Mouse (Mus musculus) erythroid progenitor cell, adult 5-6 weeks (primary cell): ENCODE measurements around the gene Ppil4. TPM values are rescaled to one million over a fixed set of nuclear protein-coding genes. Genes with fewer than 3 reads are reported as not detected.

Experiments used
- ATAC-seq: replicated peaks from 2 replicates; pipeline ENCODE4 v1.8.0; 2016; ENCODE audit warnings: moderate number of reproducible peaks, mild to moderate bottlenecking, moderate TSS enrichment, inconsistent platforms; ENCODE audit not compliant: poor library complexity, low FRiP score, severe bottlenecking
- total RNA-seq, 2 experiments: library from RNA; stranded (forward) in 1 of 2; stranded (reverse) in 1 of 2; fragments of 150-400 nt in 1 of 2; fragments of 186-747, 209-891 nt in 1 of 2; gene quantifications; 2 replicates each; pipeline versions ENCODE4 v1.2.3 to v1.2.4; 2015 to 2017; ENCODE audit warnings: low replicate concordance in 2 of 2

The Ppil4 gene
- total RNA-seq, 2 experiments from 2014 or later: 36.0 to 66.4 TPM

DNA sequence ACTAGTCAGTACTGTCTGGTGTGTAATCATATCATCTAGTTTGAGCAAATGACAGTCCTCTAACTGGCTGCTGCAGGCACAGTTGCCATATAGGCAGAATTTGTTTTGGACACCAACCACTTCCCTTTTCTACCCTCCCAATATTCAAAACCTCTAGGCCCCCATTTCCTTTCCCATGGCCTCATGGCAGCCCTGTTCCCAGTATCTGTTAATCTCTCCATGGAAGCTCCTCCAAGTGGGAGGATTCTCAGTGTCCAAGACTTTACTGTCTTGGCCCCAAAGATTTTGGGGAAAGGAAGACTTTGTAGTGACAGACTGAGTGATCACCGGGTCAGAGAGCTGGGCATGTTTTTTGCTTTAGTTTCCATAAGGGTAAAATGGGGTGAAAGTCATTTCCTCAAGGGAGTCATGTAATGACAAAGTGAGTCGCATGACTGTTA lies 54.5 kb downstream of the Ppil4 start:
- ATAC-seq: no peak

DNA sequence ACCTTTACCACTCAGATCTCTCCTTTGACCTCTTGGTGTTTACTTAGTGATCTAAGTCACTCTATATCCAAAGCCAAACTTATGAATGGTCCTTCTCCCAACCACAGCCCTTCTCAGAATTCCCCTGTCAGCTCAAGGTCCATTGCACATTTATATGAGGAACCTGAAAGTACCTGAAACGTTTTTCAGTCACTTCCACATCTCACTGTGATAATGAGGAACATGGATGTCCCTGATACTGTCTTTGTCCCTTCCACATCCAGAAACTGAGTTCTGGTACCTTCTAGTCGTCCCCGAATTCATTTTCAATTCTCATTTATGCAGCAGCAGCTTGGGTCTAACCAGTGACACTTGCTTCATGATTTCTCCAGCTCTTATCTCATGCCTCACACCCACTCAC lies 59.2 kb downstream of the Ppil4 start:
- ATAC-seq: no peak

DNA sequence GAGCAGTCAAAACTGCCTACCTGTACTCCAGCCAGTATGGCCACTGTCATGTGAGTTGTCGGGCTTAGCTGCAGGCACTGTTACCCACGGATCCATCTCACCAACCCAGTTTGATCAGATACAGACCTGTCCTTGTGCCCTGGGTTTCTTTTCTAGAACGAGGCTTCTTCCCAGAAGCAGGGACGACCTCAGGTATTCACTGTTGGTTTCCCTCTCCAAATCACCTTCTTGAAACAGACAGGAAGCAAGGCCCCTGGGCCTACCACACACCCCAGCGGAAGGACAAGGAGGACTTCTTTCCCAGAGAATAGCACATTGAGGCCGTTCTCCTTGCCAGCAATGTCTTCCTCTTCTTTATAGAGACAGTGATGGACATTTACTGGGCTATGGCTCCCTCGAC lies 67.8 kb downstream of the Ppil4 start:
- ATAC-seq: no peak

DNA sequence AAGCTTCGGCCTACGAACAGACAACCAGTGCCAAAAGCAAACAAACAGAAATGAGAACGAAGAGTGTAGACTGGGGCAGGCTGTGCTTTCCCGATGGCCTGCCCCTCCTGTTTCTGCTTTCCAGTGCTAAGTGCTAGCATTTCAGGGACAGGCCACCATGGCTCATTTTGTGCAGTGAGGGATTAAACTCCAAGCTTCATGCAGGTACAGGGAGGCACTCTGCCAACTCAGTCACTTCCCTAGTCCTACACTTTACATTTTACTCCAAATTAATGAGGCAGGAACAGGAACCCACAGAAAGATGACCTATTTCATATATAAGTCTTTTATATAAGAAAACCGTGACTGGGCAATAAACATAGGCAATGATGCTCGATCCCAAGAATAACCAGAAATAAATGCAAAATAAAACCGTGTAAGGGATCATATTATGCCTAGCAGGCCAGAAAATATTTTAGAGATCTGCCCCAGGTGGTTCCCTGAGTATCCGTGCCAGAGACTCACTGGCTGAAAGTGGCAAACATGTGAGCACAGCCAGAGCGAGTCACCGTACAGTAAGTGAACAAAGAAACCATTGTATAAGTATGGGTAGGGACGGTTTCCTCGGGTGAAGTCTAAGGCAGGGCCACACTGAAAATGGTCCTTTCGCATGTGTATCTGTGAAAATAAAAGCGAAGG lies 68.7 kb downstream of the Ppil4 start:
- ATAC-seq: no peak

DNA sequence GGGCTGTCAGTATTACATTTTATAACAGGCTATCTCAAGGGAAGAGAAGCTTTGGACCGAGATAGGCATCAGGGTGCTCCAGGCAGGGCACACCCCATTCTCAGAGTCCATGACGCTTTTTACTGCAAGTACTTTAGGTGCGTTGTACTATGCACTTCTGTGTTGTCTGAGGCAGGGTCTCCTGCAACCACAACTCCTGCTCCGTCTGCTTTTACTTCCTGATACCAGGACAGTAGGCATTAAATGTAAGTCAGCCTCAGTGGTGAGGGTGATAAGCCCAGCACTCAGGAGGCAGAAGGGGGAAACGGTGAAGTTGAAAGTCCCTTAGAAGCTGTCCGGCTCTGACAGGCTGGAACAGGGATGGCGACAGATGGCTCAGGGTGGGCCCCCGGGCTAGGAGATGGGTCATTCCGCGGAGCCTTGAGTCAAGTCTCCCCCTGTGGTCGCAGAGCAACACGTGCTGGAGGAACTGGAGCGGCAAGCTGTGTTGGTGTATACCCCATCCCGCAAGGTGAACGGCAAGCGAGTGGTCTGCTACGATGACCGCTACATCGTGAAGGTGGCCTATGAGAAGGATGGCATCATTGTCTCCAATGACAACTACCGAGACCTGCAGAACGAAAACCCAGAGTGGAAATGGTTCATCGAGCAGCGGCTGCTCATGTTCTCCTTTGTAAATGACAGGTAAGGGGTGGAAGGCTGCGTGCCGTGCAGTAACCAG lies 69.4 kb downstream of the Ppil4 start:
- no peak for ATAC-seq

DNA sequence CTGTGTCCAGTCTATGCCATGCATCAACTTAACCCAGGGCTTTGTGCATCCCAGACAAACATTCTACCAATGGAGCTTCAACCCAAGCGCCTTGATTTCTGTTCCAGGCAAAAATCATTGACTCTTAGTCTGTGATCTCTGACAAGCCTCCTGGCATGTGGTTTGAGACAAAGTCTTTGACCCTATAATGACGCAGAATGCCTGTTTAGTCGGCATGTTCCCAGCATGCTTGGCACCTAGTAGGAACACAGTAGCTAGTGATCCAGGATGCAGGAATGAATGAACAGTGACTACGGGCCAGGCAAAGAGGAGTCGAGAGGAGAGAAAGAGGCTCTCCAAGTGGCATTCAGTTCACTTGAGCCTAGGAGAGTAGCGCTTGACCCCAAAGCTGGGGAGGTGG lies 70.7 kb downstream of the Ppil4 start:
- ATAC-seq: no peak

DNA sequence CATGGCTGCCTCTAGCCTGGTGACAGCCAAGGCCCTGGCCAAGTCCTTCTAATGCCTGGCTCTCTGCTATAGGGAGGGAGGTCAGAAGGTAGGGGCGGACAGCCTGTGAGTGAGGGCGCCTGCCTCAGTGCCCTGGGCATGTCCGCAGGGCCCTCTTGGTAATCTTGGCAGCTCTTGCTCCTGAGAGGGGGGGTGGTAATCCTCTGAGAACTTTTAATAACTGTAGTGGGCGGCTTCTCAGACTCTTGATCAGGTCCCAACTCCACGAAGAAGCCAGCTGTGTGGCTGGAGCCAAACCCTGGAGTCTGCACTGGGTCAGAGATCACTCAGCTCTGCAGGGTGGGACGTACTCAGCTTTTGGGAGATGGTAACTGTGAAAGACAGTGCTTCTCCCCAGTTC lies 71.5 kb downstream of the Ppil4 start:
- no peak for ATAC-seq

DNA sequence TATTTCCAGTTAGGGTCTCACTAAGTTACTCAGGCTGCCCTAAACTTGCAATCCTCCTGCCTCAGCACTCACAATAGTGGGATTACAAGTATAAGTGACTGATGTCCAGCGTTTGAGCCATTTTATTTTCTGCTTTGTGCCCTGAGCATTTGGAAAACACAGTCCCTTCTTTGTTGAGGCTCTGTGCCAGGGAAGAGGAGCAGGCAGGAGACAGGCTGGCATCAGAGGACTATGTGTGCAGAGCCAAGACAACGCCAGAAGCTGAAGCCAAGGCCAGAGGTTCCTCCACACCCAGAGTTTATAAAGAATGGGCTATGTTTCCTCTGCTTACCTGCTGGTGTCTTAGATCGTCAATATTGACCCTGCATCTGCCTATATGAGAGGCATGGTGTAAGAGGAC lies 72.1 kb downstream of the Ppil4 start:
- ATAC-seq: no peak

DNA sequence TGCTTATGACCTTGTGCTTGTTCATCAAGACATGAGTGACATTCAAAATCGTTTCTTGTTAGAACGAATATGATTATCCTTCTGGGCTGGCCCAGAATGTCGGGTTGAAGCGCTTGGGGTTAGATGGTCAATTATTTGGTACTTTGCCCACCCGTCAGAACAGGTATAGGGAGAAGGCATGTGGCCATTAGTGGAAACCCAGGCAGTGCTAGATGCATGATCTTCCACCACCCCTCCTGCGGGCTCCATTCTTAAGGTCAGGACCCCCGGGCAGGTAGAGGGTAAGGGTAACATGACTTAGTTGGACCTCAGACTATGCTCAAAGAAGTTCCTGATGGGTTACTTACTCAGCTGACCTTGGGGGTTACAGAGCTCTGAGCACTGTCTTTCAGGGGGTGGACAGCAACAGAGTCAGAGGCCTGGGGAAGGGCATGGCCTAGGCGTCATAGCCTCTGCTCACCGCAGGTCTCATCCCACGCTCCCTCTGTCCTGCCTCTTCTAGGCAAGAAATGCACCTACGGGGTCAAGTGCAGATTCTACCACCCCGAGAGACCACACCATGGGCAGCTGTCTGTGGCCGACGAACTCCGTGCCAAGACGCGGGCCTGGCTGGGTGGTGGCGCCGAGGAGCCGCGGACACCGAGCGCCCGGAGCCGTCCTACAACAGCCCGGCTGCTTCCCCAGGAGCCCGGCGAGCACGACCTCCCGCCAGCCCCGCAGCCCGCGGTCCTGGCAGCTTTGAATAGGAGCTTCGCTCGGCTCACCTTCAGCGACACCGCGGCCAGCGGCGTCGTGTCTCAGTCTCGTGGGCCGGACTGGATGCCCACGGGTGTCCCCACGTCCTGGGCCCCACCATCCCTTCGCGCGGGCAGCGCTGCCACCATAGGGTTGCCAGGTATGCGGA lies 74.3 kb downstream of the Ppil4 start:
- no peak for ATAC-seq

DNA sequence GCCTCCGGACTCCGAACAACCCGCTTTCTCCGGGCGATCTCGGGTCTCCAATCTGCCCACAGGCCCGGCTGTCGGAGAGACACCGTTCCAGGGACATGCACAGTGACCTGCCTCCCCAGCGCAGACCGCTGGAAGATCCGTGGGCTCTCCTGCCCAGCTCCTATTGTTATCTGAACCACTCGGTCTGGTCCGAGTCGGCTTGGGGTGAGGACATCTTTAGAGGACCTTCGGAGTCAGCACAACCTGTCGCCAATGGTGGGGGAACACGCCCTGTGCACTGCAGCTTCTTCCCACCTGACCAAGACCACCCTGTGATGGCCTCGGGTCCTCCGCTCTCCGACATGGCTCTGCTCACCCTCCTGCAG lies 75.0 kb downstream of the Ppil4 start:
- ATAC-seq: no peak

DNA sequence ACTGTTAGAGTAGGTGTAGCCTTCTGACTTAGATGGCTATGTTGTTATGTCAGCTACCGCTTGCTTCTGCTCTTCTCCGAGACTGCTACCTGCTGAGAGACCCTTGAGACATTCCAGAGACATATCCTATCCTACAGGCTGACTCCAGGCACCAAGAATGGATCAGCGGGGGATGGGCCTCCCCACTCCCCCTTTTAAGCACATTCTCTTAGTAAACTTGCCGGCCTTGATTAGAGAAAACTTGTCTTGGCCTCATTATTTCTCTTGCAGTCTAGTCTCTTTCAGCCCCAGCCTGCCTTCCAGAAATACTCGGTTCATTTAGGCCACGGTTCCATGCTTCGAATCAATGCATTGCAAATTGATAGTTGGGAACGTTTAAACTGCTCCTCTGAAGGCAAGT lies 77.1 kb downstream of the Ppil4 start:
- ATAC-seq: no peak

DNA sequence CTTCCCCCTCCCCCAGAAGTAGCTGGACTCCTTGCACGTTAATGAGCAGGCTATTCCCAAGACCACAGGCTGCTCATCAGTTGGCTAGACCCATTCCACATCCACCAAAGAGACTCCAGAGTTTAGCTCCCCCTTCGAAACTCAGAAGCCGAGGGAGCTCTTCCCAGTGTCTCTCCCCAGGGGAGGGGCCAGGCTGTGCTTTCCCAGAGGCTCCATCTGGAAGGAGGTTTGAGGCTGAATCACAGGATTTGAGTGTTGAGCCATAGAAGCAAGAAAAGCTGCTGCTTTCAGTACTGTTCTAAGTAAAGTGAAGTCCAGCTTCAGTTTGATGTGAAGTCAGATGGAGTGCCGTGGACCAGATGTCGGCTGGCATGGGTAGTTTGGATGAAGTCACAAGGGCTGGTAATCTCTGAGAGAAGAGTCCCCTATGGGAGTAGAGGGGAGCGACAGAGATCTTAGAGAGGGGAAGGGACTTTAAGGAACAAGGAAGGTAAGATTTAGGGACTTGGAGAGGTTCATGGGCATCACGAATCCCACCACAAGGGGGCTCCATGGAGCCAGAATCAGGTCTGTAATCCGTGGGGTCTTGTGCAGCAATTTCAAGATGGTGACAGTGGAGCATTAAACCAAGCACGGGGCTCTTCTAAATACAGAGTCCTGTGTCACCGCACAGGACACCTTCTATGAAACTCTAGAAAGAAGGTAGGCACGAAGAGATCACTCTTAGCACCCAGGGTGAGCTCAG lies 78.1 kb downstream of the Ppil4 start:
- ATAC-seq: no peak

DNA sequence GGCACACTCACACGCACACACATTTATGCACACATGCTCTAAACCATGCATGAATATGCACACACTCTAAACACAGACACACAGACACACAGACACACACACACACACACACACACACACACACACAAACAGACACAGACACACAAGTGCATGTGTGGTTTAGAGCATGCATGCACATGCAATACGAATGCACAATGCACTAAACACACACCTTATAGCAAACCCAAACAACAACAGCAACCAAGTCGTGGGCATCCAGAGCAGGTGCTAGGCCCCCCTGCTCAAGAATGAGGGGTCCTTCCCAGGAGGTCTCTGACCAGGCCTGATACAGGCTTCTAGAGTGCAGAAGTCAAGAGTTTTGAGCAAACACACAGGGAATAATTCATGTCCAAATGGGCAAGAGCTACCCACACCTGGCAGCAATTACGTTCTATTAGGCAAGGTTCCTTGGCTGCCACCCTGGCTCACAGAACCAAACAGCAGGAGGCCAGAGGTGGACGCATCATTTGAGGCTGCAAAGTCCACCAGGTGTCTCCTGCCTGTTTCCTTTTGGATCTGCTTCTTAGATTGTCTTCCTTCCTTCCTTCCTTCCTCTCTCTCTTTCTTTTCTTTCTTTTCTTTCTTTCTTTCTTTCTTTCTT lies 78.8 kb downstream of the Ppil4 start:
- ATAC-seq: no peak

Other genes with a start within 250 kb of the Ppil4 start
- gene Lrp11, start 203.1 kb upstream of the Ppil4 start, total RNA-seq (2015; ENCODE audit: low replicate concordance): not detected in 2 replicates
- gene Lrp11, start 203.1 kb upstream of the Ppil4 start, total RNA-seq (2017; ENCODE audit: low replicate concordance): not detected in 2 replicates
- 12.6 and 20.5 TPM in 2 replicates for gene Nup43, start 125.4 kb upstream of the Ppil4 start, total RNA-seq (2015; ENCODE audit: low replicate concordance)
- 7.9 and 10.9 TPM in 2 replicates for gene Nup43, start 125.4 kb upstream of the Ppil4 start, total RNA-seq (2017; ENCODE audit: low replicate concordance)
- gene Pcmt1, start 111.8 kb upstream of the Ppil4 start, total RNA-seq (2015; ENCODE audit: low replicate concordance): 136 and 147 TPM in 2 replicates
- 116 and 188 TPM in 2 replicates for gene Pcmt1, start 111.8 kb upstream of the Ppil4 start, total RNA-seq (2017; ENCODE audit: low replicate concordance)
- 14.4 and 18.0 TPM in 2 replicates for gene Lats1, start 111.7 kb upstream of the Ppil4 start, total RNA-seq (2015; ENCODE audit: low replicate concordance)
- gene Lats1, start 111.7 kb upstream of the Ppil4 start, total RNA-seq (2017; ENCODE audit: low replicate concordance): 10.4 and 12.2 TPM in 2 replicates
- 44.9 and 66.7 TPM in 2 replicates for gene Katna1, start 66.9 kb upstream of the Ppil4 start, total RNA-seq (2015; ENCODE audit: low replicate concordance)
- 59.5 and 67.9 TPM in 2 replicates for gene Katna1, start 66.9 kb upstream of the Ppil4 start, total RNA-seq (2017; ENCODE audit: low replicate concordance)
- gene Ginm1, start 67 bp upstream of the Ppil4 start, total RNA-seq (2015; ENCODE audit: low replicate concordance): 37.5 and 85.5 TPM in 2 replicates
- gene Ginm1, start 67 bp upstream of the Ppil4 start, total RNA-seq (2017; ENCODE audit: low replicate concordance): 54.2 and 67.4 TPM in 2 replicates
- 0.36 and 0.84 TPM in 2 replicates for gene Zc3h12d, start 39.6 kb downstream of the Ppil4 start, total RNA-seq (2015; ENCODE audit: low replicate concordance)
- gene Zc3h12d, start 39.6 kb downstream of the Ppil4 start, total RNA-seq (2017; ENCODE audit: low replicate concordance): 0.38 and 0.90 TPM in 2 replicates
- 143 and 208 TPM in 2 replicates for gene Tab2, start 163.3 kb downstream of the Ppil4 start, total RNA-seq (2015; ENCODE audit: low replicate concordance)
- 77.1 and 82.2 TPM in 2 replicates for gene Tab2, start 163.3 kb downstream of the Ppil4 start, total RNA-seq (2017; ENCODE audit: low replicate concordance)